Mouse (Mus musculus): Measurements from ENCODE around the gene Trp53rka.

DNA sequence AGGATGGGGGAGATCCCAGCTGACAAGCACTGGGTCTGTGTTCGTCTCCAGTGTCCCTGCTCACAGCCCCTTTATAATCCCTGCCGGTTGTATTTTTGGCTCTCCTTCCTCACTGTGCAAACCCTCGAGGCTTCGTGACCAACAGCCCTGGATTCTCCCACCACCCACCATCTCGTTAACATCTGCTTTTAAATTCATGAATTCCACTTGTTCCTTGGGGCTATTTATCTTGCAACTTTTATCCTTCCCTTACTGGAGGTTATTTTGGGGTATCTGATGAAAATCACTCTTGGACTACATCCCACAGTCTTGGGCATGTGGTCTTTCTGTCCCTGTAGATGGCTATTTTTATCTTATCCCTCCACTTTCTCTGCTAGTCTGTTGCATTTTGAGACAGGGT is 17.3 kb upstream of the Trp53rka start:
- TF ChIP-seq CTCF (conservative IDR thresholded peaks at IDR 0.05; ENCODE audit: insufficient read depth, insufficient read length, low read depth, low read length) (no peak), POLR2A (IDR thresholded peaks at IDR 0.05; ENCODE audit: low read depth, low read length) (no peak)

Data from kidney, adult 2 months (tissue).